Mouse (Mus musculus): ENCODE measurements around the gene Erv3. TPM values are rescaled to one million over a fixed set of nuclear protein-coding genes. Genes with fewer than 3 reads are reported as not detected.
"Not testable (repeated sequence)": the region's sequence is repeated elsewhere in the genome, so short reads cannot be mapped to it uniquely, and the experiment has no call there.

Gene Erv3
- polyA plus RNA-seq, 1 experiment from 2014 or later = not detected

DNA sequence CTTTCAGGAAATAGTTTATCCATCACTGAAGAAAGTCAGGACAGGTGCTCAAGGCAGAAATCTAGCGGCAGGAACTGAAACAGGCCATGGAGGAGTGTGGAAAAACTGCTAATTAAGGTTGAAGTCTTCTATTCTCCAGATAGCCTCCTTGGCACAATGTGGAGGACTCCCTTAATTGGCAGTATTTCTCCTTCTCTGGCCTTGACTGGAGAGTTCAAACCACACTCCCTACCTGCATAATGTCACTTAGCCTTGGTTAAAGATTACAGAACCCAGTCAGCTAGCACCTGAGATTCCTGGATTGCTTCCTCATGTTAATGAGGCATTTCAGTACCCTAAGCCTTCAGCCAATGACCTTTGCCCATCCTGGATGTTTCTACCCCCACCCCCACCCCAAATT lies 25.3 kb downstream of the Erv3 start:
- TF ChIP-seq EP300 (IDR thresholded peaks at IDR 0.05; ENCODE audit: low read depth) (no peak), CTCF (IDR thresholded peaks at IDR 0.05; ENCODE audit: low read depth) (no peak)
- WGBS (ENCODE audit: insufficient replicate concordance) = 80% methylated on average over 1 of the region's 1 CpGs
- no peaks in the 10 kb centered on the region for H3K36me3 ChIP-seq (replicated peaks; ENCODE audit: insufficient read depth, low read length)
- no peak overlapping the region for H3K9ac ChIP-seq (replicated peaks)
- no peaks in the 10 kb centered on the region for H3K4me1 ChIP-seq (ENCODE audit: insufficient read depth)
- no peak overlapping the region for H3K27ac ChIP-seq (ENCODE audit: low read depth)
- H3K4me3 ChIP-seq (ENCODE audit: low read depth, low read length) = no peak overlapping the region
- DNase-seq (no peak), ATAC-seq (no peak)
- H3K9me3 ChIP-seq (ENCODE audit: low read length) = no peaks in the 10 kb centered on the region
- no peak overlapping the region for H3K4me2 ChIP-seq (ENCODE audit: low read depth, low read length)
- H3K27me3 ChIP-seq (ENCODE audit: insufficient read depth, low read length) = no peaks in the 10 kb centered on the region

DNA sequence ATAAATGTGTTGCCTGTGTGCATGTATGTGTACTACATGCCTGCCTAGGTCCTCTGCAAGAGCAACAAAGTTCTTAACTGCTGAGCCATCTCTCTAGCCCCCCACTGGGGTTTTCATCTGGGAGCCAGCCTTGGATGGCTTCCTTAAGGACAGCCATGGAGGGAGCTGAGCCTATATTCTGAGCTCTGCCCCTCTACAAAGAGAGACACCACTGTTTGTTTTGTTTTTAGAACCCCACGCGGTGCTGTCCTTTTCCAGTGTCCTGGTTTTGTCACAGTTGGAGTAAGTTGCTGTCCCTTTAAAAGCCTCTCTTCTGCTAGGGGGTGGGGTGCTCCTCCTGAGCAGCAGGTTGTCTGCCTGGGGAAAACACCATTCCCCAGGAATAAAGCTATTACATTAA lies 27.7 kb downstream of the Erv3 start:
- TF ChIP-seq EP300 (IDR thresholded peaks at IDR 0.05; ENCODE audit: low read depth) (no peak), CTCF (IDR thresholded peaks at IDR 0.05; ENCODE audit: low read depth) (no peak)
- Histone ChIP-seq H3K27ac (ENCODE audit: low read depth) (no peak overlapping the region), H3K9me3 (ENCODE audit: low read length) (no peaks in the 10 kb centered on the region), H3K27me3 (ENCODE audit: insufficient read depth, low read length) (no peaks in the 10 kb centered on the region), H3K36me3 (replicated peaks; ENCODE audit: insufficient read depth, low read length) (no peaks in the 10 kb centered on the region), H3K9ac (replicated peaks) (no peak overlapping the region), H3K4me2 (ENCODE audit: low read depth, low read length) (no peak overlapping the region), H3K4me1 (ENCODE audit: insufficient read depth) (peaks cover 4% of the 10 kb centered on the region), H3K4me3 (ENCODE audit: low read depth, low read length) (no peak overlapping the region)
- DNase-seq (no peak), ATAC-seq (no peak)
- 46% methylated on average over 2 of the region's 2 CpGs for WGBS (ENCODE audit: insufficient replicate concordance)

DNA sequence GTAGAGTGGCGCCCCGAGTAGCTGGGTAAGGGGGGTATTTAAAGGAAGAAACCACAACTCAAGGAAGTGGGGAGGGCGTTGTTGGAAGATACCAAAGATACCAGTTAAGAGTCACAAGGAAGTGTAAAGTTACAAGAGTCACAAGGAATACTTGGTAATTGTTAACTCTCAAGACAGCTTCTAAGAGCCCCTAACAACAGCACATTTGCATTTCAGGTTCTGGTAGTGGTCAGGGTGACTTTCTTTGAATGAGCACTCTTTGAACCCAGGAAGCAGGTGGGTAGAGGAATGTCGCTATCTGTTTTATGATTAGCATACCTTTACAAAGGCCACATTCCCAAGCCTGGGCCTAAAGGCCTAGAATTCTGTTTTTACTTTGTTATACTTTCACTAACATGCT lies 28.6 kb downstream of the Erv3 start:
- DNase-seq; H3K27ac ChIP-seq (ENCODE audit: low read depth); H3K9me3 ChIP-seq (ENCODE audit: low read length); H3K4me2 ChIP-seq (ENCODE audit: low read depth, low read length); H3K36me3 ChIP-seq (replicated peaks; ENCODE audit: insufficient read depth, low read length); H3K27me3 ChIP-seq (ENCODE audit: insufficient read depth, low read length); ATAC-seq; H3K9ac ChIP-seq (replicated peaks); H3K4me3 ChIP-seq (ENCODE audit: low read depth, low read length): not testable (repeated sequence)
- H3K4me1 ChIP-seq (ENCODE audit: insufficient read depth) = peaks cover 12% of the 10 kb centered on the region
- WGBS (ENCODE audit: insufficient replicate concordance) = 91% methylated on average over 4 of the region's 4 CpGs

DNA sequence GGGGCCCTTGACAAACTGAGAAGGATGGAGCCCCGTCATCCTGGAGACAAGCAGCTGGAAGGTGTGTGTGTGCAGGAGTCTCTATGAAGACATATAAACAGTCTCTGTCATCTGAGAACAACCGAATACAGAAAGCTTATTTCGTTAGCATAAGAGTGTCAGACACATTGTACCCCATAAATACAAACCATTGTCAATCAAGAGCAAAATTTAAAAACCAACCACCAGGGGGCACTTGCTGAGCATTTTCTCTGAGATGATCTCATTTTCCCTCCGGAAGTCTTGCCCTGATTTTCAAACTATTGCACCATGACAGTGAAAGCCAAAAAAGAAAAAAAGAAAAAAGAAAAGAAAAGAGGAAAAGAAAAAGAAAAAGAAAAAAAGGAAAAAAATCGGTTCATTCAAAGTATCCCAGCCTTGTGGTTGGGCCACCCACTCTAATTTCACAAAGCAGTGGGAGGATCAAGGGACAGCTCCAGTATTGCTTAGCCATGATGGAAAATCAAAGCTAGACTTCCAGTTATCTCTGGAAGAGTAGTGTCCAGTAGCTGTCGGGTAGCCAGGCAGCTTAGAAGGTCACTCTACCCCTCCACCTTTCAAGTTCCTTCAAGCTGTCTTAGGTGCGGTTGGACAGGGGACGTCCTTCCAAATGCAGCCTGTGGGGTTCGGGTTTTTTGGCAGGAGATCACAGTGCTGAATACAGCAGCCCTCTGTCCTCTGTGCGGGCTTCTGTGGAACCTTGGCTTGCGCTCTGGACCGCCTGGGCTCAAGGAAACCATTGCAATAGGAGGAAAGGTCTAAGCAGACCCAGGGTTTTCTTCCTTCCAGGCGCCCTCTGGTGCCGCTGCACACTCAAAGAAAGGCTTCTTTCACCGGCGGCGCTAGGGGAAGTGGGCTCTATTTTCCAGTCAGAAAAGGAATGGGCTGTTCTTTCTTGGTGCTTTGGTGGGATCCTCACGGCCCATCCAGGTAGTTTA lies 31.3 kb downstream of the Erv3 start:
- peaks cover 28% of the 10 kb centered on the region for H3K4me1 ChIP-seq (ENCODE audit: insufficient read depth)
- H3K4me2 ChIP-seq (ENCODE audit: low read depth, low read length) = no peak overlapping the region
- no peak for DNase-seq
- ATAC-seq = no peak
- no peak overlapping the region for H3K9ac ChIP-seq (replicated peaks)
- no peaks in the 10 kb centered on the region for H3K9me3 ChIP-seq (ENCODE audit: low read length)
- no peaks in the 10 kb centered on the region for H3K36me3 ChIP-seq (replicated peaks; ENCODE audit: insufficient read depth, low read length)
- 42% methylated on average over 18 of the region's 18 CpGs for WGBS (ENCODE audit: insufficient replicate concordance)
- no peak overlapping the region for H3K27ac ChIP-seq (ENCODE audit: low read depth)
- H3K27me3 ChIP-seq (ENCODE audit: insufficient read depth, low read length) = no peaks in the 10 kb centered on the region
- H3K4me3 ChIP-seq (ENCODE audit: low read depth, low read length) = no peak overlapping the region
- no peak for TF ChIP-seq EP300 (IDR thresholded peaks at IDR 0.05; ENCODE audit: low read depth)
- peak; percentile 76 for TF ChIP-seq CTCF (IDR thresholded peaks at IDR 0.05; ENCODE audit: low read depth)

DNA sequence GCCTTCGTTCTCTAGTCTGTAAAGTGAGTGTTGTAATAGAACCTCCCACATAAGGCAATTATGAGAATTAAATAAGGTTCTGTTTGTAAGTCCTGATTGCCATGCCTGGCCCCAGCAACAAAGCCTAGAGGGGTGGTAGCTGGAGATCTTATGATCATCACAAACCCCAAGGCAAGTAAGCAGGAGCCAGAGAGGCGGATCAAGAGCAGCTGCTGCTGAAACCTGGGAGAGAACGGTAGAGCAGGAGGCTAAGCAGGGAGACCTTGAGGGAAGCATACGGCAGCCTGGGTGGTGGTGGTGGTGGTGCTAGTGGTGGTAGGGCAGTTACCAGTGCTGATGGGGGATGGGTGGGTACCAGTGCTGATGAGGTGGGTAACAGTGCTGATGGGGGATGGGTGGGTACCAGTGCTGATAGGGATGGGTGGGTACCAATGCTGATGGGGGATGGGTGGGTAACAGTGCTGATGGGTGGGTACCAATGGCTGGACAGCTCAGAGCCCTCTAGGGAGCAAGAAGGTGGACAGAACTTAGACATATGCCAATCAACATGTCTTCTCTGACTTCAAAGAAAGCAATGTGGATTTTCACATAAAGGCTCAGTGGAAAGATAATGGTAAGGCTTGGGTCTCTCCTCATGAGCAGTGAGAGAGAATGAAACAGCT lies 32.4 kb downstream of the Erv3 start:
- Histone ChIP-seq H3K9ac (replicated peaks) (no peak overlapping the region), H3K36me3 (replicated peaks; ENCODE audit: insufficient read depth, low read length) (no peaks in the 10 kb centered on the region), H3K9me3 (ENCODE audit: low read length) (no peaks in the 10 kb centered on the region), H3K4me2 (ENCODE audit: low read depth, low read length) (no peak overlapping the region), H3K4me3 (ENCODE audit: low read depth, low read length) (no peak overlapping the region), H3K27ac (ENCODE audit: low read depth) (peak overlapping the region; percentile 81; the same call in 1 of the 2 replicates), H3K27me3 (ENCODE audit: insufficient read depth, low read length) (no peaks in the 10 kb centered on the region), H3K4me1 (ENCODE audit: insufficient read depth) (peaks cover 28% of the 10 kb centered on the region)
- DNase-seq (no peak), ATAC-seq (no peak)
- TF ChIP-seq CTCF (IDR thresholded peaks at IDR 0.05; ENCODE audit: low read depth) (peak; percentile 1; the same call in 1 of the 2 replicates), EP300 (IDR thresholded peaks at IDR 0.05; ENCODE audit: low read depth) (no peak)
- WGBS (ENCODE audit: insufficient replicate concordance) = 77% methylated on average over 4 of the region's 4 CpGs

DNA sequence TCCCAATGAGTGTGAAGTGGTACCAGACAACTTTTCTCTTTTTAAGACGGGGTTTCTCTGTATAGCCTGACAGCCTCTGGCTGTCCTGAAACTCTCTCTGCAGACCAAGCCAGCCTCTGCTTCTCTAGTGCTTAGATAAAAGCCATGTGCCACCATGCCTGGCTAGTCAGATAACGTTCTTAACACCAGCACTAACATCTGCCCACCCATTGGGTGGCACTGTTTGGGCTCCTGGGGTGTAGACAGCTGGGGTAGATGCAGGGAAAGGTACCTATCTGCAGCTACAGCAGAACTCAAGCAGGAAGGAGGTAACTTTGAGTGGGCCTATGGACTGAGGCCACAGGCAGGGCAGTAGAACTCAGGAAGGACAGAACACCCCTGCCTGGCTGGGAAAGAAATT lies 34.0 kb downstream of the Erv3 start:
- TF ChIP-seq CTCF (IDR thresholded peaks at IDR 0.05; ENCODE audit: low read depth) = peak; percentile 81
- peak; percentile 96 for TF ChIP-seq EP300 (IDR thresholded peaks at IDR 0.05; ENCODE audit: low read depth)
- Histone ChIP-seq H3K27me3 (ENCODE audit: insufficient read depth, low read length) (no peaks in the 10 kb centered on the region), H3K9me3 (ENCODE audit: low read length) (no peaks in the 10 kb centered on the region), H3K27ac (ENCODE audit: low read depth) (peak overlapping the region; percentile 81), H3K36me3 (replicated peaks; ENCODE audit: insufficient read depth, low read length) (no peaks in the 10 kb centered on the region), H3K9ac (replicated peaks) (peak overlapping the region; percentile 18; the same call in 1 of the 2 replicates), H3K4me2 (ENCODE audit: low read depth, low read length) (peak overlapping the region; percentile 34; the same call in 1 of the 2 replicates), H3K4me3 (ENCODE audit: low read depth, low read length) (no peak overlapping the region), H3K4me1 (ENCODE audit: insufficient read depth) (peaks cover 30% of the 10 kb centered on the region)
- 44% methylated on average over 2 of the region's 2 CpGs for WGBS (ENCODE audit: insufficient replicate concordance)
- peak; percentile 97 for ATAC-seq
- peak; percentile 72 for DNase-seq
